Mouse (Mus musculus): ENCODE data around the gene Carf.
"Not testable (repeated sequence)": the region's sequence is repeated elsewhere in the genome, so short reads cannot be mapped to it uniquely, and the experiment has no call there.

The Carf gene

DNA sequence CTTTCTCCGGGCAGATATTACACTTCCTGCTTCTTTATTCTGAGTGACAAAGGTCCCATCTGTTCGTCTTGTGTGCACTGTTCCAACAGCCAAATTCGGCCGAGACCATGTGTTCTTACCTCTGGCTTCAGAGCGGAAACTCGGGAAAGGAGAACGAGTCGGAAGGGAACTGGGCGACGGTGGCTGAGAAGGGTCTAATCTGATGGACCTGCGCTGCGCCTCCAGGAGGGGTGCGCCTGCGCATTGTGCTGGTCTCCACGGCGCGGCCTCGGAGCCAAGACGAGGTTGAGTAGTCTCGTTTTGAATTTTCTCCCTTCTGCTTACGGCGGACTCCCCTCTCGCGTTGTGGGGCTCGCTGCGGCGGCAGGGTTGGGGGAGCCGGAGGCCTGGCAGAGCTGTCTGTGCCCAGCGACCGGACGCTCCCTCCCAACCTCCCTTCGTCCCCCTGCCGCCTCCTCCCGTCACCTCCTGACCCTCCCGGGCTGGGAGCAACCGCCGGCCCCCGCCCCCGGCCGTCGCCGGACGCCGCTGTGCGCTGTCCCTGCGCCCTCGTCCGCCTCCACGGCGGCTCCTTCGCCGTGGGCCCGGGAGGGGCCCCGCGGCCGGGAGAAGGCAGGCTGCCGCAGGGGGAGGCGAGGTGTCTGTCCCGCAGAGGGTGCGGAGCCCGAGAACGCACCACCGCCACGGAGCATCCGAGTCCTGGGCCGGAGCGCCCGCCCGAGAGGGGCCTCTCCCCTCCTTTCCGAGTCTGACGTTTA lies at the start of gene Carf, which contains the start of gene Wdr12:
Gene Carf (plus strand): TSS at position 224 of the 758 bp plus-strand sequence.
Gene Wdr12 (minus strand): TSS at position 622 of the 758 bp plus-strand sequence.
- peak; percentile 98 for DNase-seq

DNA sequence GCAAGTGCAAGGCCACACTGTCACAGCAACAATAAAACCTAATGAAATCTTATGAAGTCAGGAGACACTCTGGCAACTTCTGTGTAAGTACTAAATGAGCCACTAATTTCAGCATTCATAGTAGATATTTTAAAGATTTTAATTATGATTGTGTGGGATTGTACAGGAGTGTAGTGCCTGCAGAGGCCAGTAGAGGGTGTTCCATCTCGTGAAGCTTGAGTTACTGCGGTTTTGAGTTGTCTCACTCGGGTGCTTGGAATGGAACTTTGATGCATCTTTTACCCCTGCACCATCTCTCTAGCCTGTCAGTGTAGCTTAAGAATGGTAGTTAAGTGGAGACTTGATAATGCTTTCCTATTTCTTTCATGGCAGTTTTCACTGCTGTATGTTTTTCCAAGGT lies 43.4 kb upstream of the Carf start:
- DNase-seq, result no peak

DNA sequence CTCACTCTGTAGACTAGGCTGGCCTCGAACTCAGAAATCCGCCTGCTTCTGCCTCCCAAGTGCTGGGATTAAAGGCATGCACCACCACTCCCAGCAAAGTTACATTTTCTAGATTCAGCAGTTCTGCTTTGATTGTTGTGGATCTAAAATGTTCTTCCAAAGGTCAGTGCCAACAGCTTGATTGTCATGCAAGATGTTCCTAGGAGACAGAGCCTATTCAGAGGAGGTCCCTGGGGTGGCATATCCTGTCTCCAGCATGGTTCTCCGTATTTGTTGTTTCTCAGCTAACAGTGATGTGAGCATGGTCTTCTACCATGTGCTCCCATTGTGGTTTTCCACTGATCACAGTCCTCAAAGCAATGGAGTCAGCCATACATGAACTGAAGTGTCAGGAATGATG lies 41.7 kb upstream of the Carf start:
- DNase-seq, result no peak

DNA sequence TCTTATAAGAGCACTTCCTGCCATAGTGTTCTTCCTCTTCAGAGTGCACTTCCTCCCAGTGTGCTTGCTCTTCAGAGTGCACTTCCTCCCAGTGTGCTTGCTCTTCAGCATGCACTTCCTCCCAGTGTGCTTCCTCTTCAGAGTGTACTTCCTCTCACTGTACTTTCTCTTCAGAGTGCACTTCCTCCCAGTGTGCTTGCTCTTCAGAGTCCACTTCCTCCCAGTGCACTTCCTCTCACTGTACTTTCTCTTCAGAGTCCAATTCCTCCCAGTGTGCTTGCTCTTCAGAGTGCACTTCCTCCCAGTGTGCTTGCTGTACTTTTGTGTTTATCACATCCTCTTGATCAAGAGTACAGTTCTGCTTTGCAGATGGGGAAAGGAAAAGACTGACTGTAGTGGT lies 27.3 kb upstream of the Carf start:
- not testable (repeated sequence) for DNase-seq

DNA sequence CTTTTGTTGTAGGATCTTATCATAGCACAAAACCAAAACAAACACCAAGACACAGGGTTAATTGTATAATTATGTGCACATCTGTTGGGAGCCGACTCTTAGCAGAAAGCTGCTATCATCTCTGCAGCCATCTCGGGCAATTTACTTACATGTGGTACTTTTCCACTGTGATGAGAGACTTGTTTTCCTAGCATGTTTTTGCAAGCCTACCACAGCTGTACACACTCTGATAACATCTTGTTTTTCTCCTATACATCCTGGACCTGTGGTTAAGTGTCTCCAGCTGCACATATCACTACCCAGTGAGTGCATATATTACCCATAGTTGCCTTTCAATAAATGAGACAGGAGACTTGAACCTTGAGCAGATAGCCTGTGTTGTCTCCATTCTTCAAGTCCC lies 23.1 kb upstream of the Carf start:
- DNase-seq, result no peak

DNA sequence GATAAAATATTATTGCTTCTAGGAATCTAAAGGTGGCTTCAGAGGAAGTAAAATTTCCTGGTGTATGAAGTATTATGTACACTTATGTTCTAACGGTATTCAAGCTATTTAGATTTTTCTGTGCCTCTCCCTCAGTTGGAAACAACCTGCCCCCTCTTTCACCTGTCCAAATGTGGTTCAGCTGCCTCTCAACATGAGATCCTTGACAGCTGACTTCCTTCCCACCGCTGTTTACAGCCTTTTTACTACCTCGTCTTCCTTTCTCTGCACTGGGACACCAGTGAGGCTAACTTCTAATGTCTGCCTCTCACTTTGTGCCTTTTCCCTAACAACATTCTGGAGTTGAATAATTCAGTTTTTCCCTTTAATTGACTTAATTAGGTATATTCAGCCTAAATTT lies 22.5 kb upstream of the Carf start:
- DNase-seq, result no peak

DNA sequence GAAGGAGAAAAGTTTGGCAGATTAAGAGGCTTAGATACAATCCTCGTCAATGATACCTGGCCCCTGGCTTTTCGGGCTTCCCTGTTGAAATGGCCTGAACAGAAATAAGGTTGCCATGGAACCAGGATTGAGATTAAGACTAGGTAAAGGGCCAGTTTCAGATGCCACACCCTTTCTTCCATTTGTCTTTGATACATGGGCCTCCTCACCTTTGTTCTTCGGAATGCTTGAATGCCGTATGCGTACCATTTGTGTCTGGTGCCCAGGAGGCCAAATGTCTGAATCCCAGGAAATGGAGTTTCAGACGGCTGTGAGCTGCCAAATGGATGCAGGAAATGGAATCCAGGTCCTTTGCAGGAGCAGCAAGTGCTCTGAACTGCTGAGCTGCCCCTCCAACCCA lies 21.6 kb upstream of the Carf start:
- no peak for DNase-seq

DNA sequence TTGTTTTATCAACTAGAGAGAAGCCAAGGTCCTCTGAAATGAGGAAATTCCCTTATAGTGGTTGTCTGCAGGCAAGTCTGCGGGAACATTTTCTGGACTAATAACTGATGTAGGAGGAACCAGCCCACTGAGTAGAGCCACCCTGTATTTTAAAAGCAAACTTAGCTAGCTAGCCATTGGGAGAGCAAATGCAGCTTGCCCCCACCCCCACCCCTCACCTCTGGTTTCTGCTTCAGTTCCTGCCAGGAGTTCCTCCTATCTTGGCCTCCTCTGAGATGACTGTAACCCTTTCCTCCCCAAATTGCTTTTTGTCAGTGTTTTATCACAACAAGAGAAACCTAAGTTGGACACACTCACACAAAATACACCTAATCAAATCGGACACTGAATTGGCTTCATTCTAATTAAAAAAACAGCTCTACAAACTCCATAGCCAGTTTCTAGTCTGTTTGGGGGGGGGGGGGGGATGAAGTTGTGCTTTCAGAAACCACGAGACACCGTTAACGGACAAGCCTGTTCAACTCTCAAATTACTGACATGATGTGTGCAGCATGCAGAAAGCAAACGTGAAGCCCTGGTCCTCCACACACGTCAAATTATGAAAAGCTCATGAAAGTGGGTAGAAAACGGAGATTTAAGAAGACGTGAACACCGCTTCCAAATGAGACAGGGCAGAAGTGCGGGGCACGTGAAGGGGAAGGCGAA lies 1.3 kb upstream of the Carf start:
- DNase-seq, result no peak

DNA sequence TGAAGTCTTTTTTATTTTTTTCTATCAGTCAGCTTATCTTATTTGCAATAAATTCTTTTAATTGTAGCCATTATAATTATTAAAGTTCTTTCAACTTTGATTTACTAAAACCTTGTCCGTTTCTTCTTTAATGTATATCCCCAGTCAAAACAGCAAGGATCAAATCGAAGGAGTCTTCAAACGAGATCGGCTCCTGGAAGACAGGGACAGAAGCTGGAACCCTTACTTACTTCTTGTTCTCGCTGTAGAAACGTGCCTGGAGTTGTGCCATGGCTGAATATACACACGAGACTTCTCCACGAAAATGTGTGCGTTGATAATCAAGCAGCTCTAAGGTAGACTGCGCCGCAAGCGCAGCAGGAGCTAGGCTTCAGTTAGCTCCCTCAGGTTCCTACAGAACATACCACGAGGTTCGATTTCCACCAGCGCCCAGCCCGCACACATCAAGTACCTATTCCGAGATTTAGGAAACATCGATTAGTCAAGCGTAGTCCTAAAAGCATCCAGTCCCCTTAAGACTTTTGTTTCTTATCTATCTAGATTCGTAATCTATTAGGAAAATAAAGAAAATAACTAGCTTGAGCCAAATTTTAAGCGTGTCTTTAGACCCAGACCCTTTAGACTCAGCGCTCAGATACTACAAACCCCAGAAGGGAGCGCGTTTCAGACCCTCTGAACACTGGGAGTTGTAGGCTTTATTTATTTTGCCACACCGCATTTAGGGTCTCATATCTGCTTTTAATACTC lies 597 bp upstream of the Carf start:
- DNase-seq, result peak; percentile 68

DNA sequence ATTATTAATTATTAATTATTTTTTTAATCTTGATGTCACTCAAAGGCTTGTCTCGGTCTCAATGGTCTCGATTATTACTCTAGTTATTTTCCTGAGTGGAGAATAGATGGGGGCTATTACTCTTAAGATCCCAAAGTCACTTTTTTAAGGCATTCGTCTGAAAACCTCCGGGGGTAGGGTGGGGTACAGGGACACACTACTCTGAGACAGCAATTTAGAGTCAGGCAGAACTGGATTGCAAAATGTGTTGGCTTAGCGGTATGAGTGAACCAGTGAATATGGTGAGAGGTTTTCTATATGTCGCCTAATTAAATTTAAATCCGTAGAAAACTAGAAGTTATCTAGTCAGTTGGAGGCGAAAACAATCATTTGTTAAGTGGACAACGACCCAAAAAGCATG lies 792 bp downstream of the Carf start:
- DNase-seq, result no peak

DNA sequence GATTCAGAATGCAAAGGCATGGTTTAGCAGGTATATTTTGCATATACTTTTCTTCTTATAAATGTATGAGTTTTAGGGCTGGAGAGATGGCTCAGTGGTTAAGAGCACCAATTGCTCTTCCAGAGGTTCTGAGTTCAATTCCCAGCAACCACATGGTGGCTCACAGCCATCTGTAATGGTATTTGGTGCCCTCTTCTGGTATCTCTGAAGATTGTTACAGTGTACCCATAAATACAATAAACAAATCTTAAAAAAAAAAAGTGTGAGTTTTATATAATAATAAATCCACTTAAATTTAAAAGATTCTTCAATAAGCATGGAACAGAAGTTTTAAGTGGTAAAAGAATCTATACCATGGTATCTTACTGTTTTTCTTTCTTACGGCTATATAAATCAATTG lies 6.5 kb downstream of the Carf start:
- no peak for DNase-seq

DNA sequence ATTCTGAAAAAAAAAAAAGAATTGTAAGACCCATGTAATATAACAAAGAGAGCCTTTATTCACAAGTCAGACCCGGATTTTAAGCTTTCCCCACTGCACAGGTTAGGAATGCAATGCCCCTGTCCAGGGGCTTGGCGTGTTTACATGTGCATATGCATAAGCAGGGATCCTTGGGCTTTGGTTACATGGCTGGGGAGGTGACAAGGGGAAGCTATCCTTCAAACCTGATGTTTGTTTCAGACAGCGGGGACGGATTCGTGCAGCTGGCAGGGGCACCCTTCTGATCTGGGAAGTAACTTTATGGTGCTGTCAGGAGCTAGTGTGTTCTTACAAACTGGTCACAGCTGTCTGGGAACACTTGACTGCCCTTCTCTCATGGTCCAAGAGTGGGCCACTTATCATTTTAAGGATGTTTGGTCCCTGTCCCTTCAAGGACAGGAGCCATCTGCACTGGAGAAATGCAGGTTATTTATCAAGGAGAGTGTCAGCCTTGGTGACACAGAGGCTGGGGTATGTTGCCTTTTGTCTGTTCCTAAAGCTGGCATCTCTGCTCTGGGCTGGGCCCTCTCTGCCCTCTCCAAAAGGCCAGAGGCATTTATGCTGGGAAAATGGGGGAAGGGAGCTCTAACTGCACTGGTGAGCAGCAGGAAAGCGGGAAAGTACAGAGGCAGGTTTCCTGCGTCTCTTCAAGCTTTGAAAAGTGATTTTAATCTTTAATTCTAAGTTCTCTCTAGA lies 19.8 kb downstream of the Carf start:
- DNase-seq, result no peak

DNA sequence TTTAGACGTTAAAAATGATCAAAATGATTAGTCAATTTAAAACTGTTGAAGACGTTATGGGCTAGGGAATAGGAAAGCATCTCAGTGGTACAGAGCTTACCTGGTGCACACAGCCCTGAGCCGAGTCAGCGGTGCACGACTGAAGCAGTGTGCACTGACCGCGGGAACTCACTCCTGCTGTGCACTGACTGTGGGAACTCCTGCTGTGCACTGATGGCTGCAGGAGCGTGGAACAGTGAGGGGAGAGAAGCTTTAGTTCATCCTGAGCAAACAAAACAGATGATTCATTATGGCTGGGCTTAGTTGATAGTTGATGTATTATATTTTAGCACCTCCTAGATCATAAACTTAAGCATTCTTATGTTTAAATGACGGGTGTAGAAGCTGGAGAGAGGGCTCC lies 39.3 kb downstream of the Carf start:
- no peak for DNase-seq

DNA sequence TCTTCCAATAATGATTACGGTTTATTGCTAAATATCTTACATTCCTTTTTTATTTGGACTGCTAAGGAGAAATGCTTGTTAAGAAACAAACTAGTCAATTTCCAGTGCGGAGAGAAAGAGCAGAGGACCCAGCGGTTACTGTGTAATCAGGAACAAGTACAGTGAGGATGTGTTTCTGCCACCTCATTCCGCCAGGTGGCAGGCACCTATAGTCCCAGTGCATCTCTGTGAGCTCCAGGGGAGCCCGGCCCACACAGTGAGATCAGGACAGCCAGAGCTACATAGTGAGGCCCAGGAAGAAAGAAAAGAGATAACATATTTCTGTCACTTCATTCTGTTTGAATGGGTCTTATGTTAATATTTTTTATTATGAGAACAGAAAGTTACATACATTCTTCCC lies 54.7 kb downstream of the Carf start:
- DNase-seq, result no peak

DNA sequence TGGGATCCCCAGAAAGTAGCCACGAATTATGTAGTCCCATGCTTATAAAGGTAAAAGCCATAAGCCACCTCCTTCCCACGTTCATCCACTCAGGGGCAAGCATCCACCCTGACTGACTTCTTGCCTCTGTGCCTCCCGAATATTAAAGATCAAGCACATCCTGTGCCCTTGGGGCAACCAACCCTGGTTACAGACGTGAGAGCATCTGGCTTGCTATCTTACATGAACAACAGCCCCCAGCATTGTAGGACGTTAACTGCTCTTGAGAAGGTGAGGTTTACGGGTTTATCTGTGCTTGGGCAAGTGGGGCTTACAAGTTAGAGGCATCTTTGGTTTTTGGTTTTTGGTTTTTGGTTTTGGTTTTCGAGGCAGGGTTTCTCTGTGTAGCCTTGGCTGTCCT lies 58.6 kb downstream of the Carf start:
- no peak for DNase-seq

DNA sequence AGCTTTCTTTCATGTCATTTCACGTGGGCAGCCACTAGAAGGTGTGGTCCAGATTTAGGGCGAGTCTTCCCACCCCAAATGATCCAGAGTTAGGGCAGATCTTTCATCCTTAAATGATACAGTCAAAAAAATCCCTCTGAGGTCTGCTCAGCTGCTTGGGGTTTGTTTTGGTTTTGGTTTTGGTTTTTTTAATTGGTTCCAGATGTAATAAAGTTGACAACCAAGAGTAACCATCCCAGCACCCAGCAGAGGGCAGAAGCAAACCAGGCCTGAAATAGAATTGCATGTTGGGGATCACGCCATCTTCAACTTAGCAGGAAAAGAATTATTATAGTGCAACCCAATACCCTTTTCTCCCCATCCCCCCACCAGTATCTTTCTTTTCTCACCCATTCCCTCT lies 60.4 kb downstream of the Carf start:
- DNase-seq, result peak; percentile 12

DNA sequence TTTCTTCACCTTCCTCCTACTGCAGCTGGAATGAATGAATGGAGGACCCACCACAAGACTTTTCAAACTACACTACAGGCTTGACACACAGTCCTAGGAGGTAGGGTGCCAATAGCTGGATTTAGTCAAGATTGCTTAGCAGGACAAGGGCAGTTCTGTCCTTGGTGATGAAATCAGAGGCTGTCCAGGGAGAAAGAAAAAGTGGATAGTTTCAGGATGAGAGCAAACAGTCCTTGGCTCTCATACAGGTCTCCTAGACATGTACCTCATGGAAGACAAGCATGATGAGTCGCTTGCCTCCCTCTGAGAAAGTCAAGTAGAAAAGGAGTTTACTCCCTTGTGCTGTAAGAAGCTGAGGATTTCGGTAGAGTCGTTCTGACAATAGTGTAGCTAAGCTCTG lies 65.6 kb downstream of the Carf start:
- no peak for DNase-seq

DNA sequence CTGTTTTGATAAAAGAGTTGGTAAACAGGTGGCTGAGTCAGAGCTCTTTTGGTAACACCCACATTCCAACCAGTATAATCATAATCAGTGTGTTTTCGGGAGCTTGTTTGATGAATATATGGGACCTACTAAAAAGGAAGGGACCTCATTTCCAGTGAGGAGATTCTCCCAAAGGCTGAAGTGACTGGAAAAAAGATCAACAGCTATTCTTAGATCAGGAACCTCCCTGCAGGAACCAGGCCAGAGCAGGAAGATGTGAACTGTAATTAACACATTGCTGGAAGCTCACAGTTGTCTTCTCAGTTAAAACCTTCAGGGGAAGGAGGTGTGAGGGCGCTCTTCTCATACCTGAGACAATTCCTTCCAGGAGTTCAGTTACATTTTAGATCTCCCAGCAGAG lies 71.6 kb downstream of the Carf start:
- DNase-seq, result no peak

DNA sequence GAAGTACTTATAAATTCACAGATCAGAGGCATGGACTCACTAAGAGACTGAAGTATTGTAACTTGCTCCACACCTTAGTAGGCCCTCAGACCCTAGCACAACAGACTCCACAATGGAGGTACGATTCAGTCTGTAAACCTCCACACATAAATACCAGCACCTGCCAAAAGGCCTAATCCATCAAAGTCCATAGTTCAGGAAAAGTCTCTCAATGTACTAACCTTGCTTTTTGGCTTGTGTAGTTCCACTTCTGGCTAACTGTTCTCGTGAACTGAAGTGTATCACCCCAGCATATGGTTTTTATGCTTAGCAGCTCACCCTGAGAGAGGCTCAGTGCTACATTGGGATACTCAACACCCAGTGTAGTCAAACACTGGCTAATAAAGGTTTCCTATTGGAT lies 72.2 kb downstream of the Carf start:
- DNase-seq, result no peak

DNA sequence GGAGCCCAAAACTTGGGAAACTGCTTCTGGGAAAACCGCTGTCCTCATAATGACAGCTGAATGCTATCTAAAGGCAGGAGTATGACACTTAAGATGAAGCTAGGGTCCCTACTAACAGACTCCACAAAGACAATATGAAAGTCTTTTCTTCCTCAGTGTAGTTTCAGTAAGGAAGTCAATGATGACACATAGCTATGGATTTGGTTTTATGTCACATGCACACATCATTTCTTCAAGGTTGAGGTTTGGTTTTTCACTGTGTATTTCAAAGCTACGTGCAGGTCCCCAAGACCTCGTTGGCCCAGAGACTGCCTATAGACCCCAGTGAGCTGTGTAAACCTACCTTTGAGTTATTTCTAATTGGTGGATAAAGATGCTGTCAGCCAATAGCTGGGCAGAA lies 75.1 kb downstream of the Carf start:
- DNase-seq, result no peak

DNA sequence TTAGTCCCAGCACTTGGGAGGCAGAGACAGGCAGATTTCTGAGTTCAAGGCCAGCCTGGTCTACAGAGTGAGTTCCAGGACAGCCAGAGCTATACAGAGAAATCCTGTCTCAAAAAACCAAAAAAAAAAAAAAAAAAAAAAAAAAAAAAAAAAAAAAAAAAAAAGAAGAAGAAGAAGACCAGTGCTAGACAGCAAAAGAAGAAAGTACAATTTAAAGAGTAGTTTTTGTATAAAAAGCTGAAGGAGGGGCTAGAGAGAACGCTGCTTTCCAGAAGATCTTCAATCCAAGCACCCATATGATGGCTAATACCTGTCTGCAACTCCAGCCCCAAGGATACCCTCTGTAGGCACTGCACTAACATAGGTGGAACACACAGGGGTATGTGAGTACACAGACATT lies 79.8 kb downstream of the Carf start:
- not testable (repeated sequence) for DNase-seq

DNA sequence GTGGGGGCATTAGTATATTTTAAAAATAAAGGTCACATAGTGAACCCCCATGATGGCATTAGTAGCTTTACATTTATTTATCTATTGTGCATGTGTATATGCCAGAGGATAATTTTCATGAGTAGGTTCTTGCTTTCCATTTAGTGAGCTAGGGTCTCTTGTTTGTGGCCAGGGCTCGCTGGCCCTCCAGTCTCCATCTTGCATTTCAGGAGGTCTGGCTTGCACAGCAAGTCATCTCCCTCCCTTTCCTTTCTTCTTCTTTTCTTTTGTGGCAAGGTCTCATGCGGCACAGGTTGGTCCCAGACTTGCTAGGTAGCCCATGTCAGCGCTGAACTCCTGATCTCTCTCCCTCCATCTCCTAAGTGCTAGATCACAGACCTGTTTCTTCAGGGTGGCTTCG lies 81.3 kb downstream of the Carf start:
- no peak for DNase-seq

Measured in right cerebral cortex, postnatal 14 days (tissue).